Mouse (Mus musculus): ENCODE data around the gene Blcap. TPM values are rescaled to one million over a fixed set of nuclear protein-coding genes. Genes with fewer than 3 reads are reported as not detected.

Gene Blcap
- polyA plus RNA-seq, 1 experiment = 19.9 TPM

GRCm38 (mm10) chr2:157565446-157565845 lies 5.6 kb downstream of the Blcap start:
- TF ChIP-seq GATA1 (IDR thresholded peaks at IDR 0.05; ENCODE audit: low read length) = no peak

GRCm38 (mm10) chr2:157564723-157565122 lies 6.4 kb downstream of the Blcap start:
- TF ChIP-seq GATA1 (IDR thresholded peaks at IDR 0.05; ENCODE audit: low read length) = no peak

- no peak for TF ChIP-seq GATA1 (IDR thresholded peaks at IDR 0.05; ENCODE audit: low read length)
Observed at GRCm38 (mm10) chr2:157563031-157563430, 8.0 kb downstream of the Blcap start.

- no peak for TF ChIP-seq GATA1 (IDR thresholded peaks at IDR 0.05; ENCODE audit: low read length)
Observed at GRCm38 (mm10) chr2:157561165-157561836, 9.8 kb downstream of the Blcap start.

- TF ChIP-seq GATA1 (IDR thresholded peaks at IDR 0.05; ENCODE audit: low read length) = no peak
Observed at GRCm38 (mm10) chr2:157560302-157560701, 10.8 kb downstream of the Blcap start.

- TF ChIP-seq GATA1 (IDR thresholded peaks at IDR 0.05; ENCODE audit: low read length) = no peak
Observed at GRCm38 (mm10) chr2:157559858-157560257, 11.2 kb downstream of the Blcap start, which contains the start of gene Nnat. Nnat (plus strand) TSS chr2:157560078.

GRCm38 (mm10) chr2:157559440-157559839 lies 11.6 kb downstream of the Blcap start:
- TF ChIP-seq GATA1 (IDR thresholded peaks at IDR 0.05; ENCODE audit: low read length) = no peak

- TF ChIP-seq GATA1 (IDR thresholded peaks at IDR 0.05; ENCODE audit: low read length) = no peak
Observed at GRCm38 (mm10) chr2:157558520-157558919, 12.6 kb downstream of the Blcap start.

- no peak for TF ChIP-seq GATA1 (IDR thresholded peaks at IDR 0.05; ENCODE audit: low read length)
Observed at GRCm38 (mm10) chr2:157558051-157558450, 13.0 kb downstream of the Blcap start.

GRCm38 (mm10) chr2:157556074-157556698 lies 14.9 kb downstream of the Blcap start:
- no peak for TF ChIP-seq GATA1 (IDR thresholded peaks at IDR 0.05; ENCODE audit: low read length)

- no peak for TF ChIP-seq GATA1 (IDR thresholded peaks at IDR 0.05; ENCODE audit: low read length)
Observed at GRCm38 (mm10) chr2:157552158-157552886, 18.8 kb downstream of the Blcap start.

- TF ChIP-seq GATA1 (IDR thresholded peaks at IDR 0.05; ENCODE audit: low read length) = no peak
Observed at GRCm38 (mm10) chr2:157550292-157550691, 20.8 kb downstream of the Blcap start.

GRCm38 (mm10) chr2:157546686-157547085 lies 24.4 kb downstream of the Blcap start:
- TF ChIP-seq GATA1 (IDR thresholded peaks at IDR 0.05; ENCODE audit: low read length) = no peak

- TF ChIP-seq GATA1 (IDR thresholded peaks at IDR 0.05; ENCODE audit: low read length) = no peak
Observed at GRCm38 (mm10) chr2:157544333-157544888, 26.7 kb downstream of the Blcap start.

- no peak for TF ChIP-seq GATA1 (IDR thresholded peaks at IDR 0.05; ENCODE audit: low read length)
Observed at GRCm38 (mm10) chr2:157542415-157542814, 28.7 kb downstream of the Blcap start.

- TF ChIP-seq GATA1 (IDR thresholded peaks at IDR 0.05; ENCODE audit: low read length) = no peak
Observed at GRCm38 (mm10) chr2:157541631-157542030, 29.4 kb downstream of the Blcap start.
